Mouse (Mus musculus) ES-E14 (cell line): ENCODE results near the gene Bach1.

Experiments used
- CHD2 ChIP-seq: IDR thresholded peaks from 2 replicates; pipeline ENCODE4 v1.6.1; 2014; ENCODE audit warnings: mild to moderate bottlenecking, low read depth, low read length, inconsistent platforms
- MAFK ChIP-seq: IDR thresholded peaks from 2 replicates; pipeline ENCODE4 v1.6.1; 2014; ENCODE audit warnings: mild to moderate bottlenecking, low read depth, low read length, inconsistent platforms; ENCODE audit not compliant: insufficient read depth
- ZC3H11A ChIP-seq: IDR thresholded peaks from 2 replicates; pipeline ENCODE4 v1.6.1; 2012; ENCODE audit warnings: low read depth, mild to moderate bottlenecking, inconsistent platforms, low read length, borderline replicate concordance
- ZNF384 ChIP-seq: IDR thresholded peaks from 2 replicates; pipeline ENCODE4 v1.6.1; 2012; ENCODE audit warnings: low read depth, low read length, inconsistent platforms

DNA sequence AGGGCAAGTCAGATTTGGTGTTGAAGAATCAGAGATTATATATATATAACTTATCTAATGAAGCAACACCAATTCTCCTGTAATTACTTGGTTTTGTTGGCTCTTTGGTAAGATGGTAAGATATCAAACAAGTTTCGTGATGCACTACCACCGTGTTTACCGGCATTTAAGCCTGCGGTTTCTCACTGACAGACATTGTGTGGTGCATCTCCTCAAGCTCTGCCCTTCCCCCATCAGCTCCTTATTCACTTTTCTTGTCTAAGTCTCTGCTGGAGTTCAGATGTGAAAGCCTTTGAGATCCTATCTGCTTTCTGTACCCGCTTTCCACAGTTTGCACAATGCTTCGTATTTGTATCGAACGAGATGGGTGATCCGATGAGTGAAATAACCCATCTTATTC lies 41.5 kb upstream of the Bach1 start:
- TF ChIP-seq ZC3H11A, result no peak
- TF ChIP-seq MAFK, result no peak
- no peak for TF ChIP-seq CHD2
- TF ChIP-seq ZNF384, result no peak
